Mouse (Mus musculus): Measurements from ENCODE around the gene Slc9b1. TPM values are rescaled to one million over a fixed set of nuclear protein-coding genes. Genes with fewer than 3 reads are reported as not detected.
A peak's percentile ranks its signal among the peaks of the same experiment; 100 is the strongest.

Gene Slc9b1
- polyA plus RNA-seq, 1 experiment from 2014 or later = 0.23 TPM

GRCm38 (mm10) chr3:135436901-135437616 lies 89.2 kb downstream of the Slc9b1 start:
- Histone ChIP-seq H3K9ac (ENCODE audit: low read depth, low read length) (peak overlapping the region; percentile 61), H3K4me1 (replicated peaks; ENCODE audit: control insufficient read depth, insufficient read depth, low read length) (peaks cover 5% of the 10 kb centered on the region; the same call in 1 of the 2 replicates), H3K27ac (ENCODE audit: low read depth, low read length) (no peak overlapping the region), H3K4me2 (peak overlapping the region; percentile 65), H3K4me3 (ENCODE audit: low read depth, low read length) (peak overlapping the region; percentile 79), H3K9me3 (ENCODE audit: control insufficient read depth, low read length) (no peaks in the 10 kb centered on the region), H3K27me3 (replicated peaks; ENCODE audit: control insufficient read depth, insufficient read depth, low read length) (no peaks in the 10 kb centered on the region), H3K36me3 (ENCODE audit: control insufficient read depth, insufficient read depth, low read length) (no peaks in the 10 kb centered on the region)
- DNase-seq (ENCODE audit: low spot score) (no peak), ATAC-seq (replicated peaks; ENCODE audit: low FRiP score) (no peak)
- 61% methylated on average over 14 of the region's 14 CpGs for WGBS

GRCm38 (mm10) chr3:135437758-135438495 lies 90.1 kb downstream of the Slc9b1 start, which contains the start of gene Ube2d3:
Ube2d3 (plus strand) TSS chr3:135438149.
- Histone ChIP-seq H3K4me3 (ENCODE audit: low read depth, low read length) (peak within 1 kb of the TSS; percentile 79), H3K4me2 (peak within 1 kb of the TSS; percentile 65), H3K27me3 (replicated peaks; ENCODE audit: control insufficient read depth, insufficient read depth, low read length) (no peaks in the 10 kb centered on the region), H3K4me1 (replicated peaks; ENCODE audit: control insufficient read depth, insufficient read depth, low read length) (peaks cover 8% of the 10 kb centered on the region; the same call in 1 of the 2 replicates), H3K9me3 (ENCODE audit: control insufficient read depth, low read length) (no peaks in the 10 kb centered on the region), H3K36me3 (ENCODE audit: control insufficient read depth, insufficient read depth, low read length) (peaks cover 1% of the 10 kb centered on the region; the same call in 1 of the 2 replicates), H3K27ac (ENCODE audit: low read depth, low read length) (peak within 1 kb of the TSS; percentile 99), H3K9ac (ENCODE audit: low read depth, low read length) (peak within 1 kb of the TSS; percentile 93)
- ATAC-seq (replicated peaks; ENCODE audit: low FRiP score) = peak; percentile 89
- under 1% methylated on average over 56 of the region's 56 CpGs for WGBS
- peak; percentile 99 for DNase-seq (ENCODE audit: low spot score)

- Histone ChIP-seq H3K27me3 (replicated peaks; ENCODE audit: control insufficient read depth, insufficient read depth, low read length) (no peaks in the 10 kb centered on the region), H3K27ac (ENCODE audit: low read depth, low read length) (peak overlapping the region; percentile 99), H3K9me3 (ENCODE audit: control insufficient read depth, low read length) (no peaks in the 10 kb centered on the region), H3K36me3 (ENCODE audit: control insufficient read depth, insufficient read depth, low read length) (peaks cover 6% of the 10 kb centered on the region; the same call in 1 of the 2 replicates), H3K4me1 (replicated peaks; ENCODE audit: control insufficient read depth, insufficient read depth, low read length) (peaks cover 8% of the 10 kb centered on the region; the same call in 1 of the 2 replicates), H3K4me3 (ENCODE audit: low read depth, low read length) (peak overlapping the region; percentile 79), H3K4me2 (peak overlapping the region; percentile 1), H3K9ac (ENCODE audit: low read depth, low read length) (peak overlapping the region; percentile 93)
- ATAC-seq (replicated peaks; ENCODE audit: low FRiP score) (peak; percentile 70), DNase-seq (ENCODE audit: low spot score) (peak; percentile 94)
- WGBS = under 1% methylated on average over 49 of the region's 50 CpGs
Observed at GRCm38 (mm10) chr3:135438531-135438912, 90.7 kb downstream of the Slc9b1 start.

- H3K4me1 ChIP-seq (replicated peaks; ENCODE audit: control insufficient read depth, insufficient read depth, low read length) = peaks cover 8% of the 10 kb centered on the region; the same call in 1 of the 2 replicates
- H3K27ac ChIP-seq (ENCODE audit: low read depth, low read length) = peak overlapping the region; percentile 99
- peaks cover 6% of the 10 kb centered on the region; the same call in 1 of the 2 replicates for H3K36me3 ChIP-seq (ENCODE audit: control insufficient read depth, insufficient read depth, low read length)
- DNase-seq (ENCODE audit: low spot score) (peak; percentile 87), ATAC-seq (replicated peaks; ENCODE audit: low FRiP score) (peak; percentile 73)
- under 1% methylated on average over 74 of the region's 76 CpGs for WGBS
- H3K4me2 ChIP-seq = peak overlapping the region; percentile 92
- peak overlapping the region; percentile 79 for H3K4me3 ChIP-seq (ENCODE audit: low read depth, low read length)
- H3K27me3 ChIP-seq (replicated peaks; ENCODE audit: control insufficient read depth, insufficient read depth, low read length) = no peaks in the 10 kb centered on the region
- no peaks in the 10 kb centered on the region for H3K9me3 ChIP-seq (ENCODE audit: control insufficient read depth, low read length)
- peak overlapping the region; percentile 93 for H3K9ac ChIP-seq (ENCODE audit: low read depth, low read length)
Observed at GRCm38 (mm10) chr3:135438913-135439531, 91.2 kb downstream of the Slc9b1 start.

GRCm38 (mm10) chr3:135439651-135440050 lies 91.8 kb downstream of the Slc9b1 start:
- H3K4me2 ChIP-seq = peak overlapping the region; percentile 92
- WGBS = 2% methylated on average over 15 of the region's 15 CpGs

GRCm38 (mm10) chr3:135440221-135440620 lies 92.4 kb downstream of the Slc9b1 start:
- peaks cover 6% of the 10 kb centered on the region; the same call in 1 of the 2 replicates for H3K36me3 ChIP-seq (ENCODE audit: control insufficient read depth, insufficient read depth, low read length)
- WGBS = 17% methylated on average over 7 of the region's 7 CpGs
- DNase-seq (ENCODE audit: low spot score) (peak; percentile 47), ATAC-seq (replicated peaks; ENCODE audit: low FRiP score) (no peak)
- H3K9me3 ChIP-seq (ENCODE audit: control insufficient read depth, low read length) = no peaks in the 10 kb centered on the region
- H3K27me3 ChIP-seq (replicated peaks; ENCODE audit: control insufficient read depth, insufficient read depth, low read length) = no peaks in the 10 kb centered on the region
- peak overlapping the region; percentile 79 for H3K4me3 ChIP-seq (ENCODE audit: low read depth, low read length)
- peak overlapping the region; percentile 92 for H3K4me2 ChIP-seq
- peaks cover 8% of the 10 kb centered on the region; the same call in 1 of the 2 replicates for H3K4me1 ChIP-seq (replicated peaks; ENCODE audit: control insufficient read depth, insufficient read depth, low read length)
- peak overlapping the region; percentile 93 for H3K9ac ChIP-seq (ENCODE audit: low read depth, low read length)
- 0 out of 2 replicates have a peak overlapping the region, but pooled peaks have one; percentile 99 for H3K27ac ChIP-seq (ENCODE audit: low read depth, low read length)

More at GRCm38 (mm10) chr3:135439651-135440050, 91.8 kb downstream of the Slc9b1 start:
- peak overlapping the region; percentile 99 for H3K27ac ChIP-seq (ENCODE audit: low read depth, low read length)
- peaks cover 6% of the 10 kb centered on the region; the same call in 1 of the 2 replicates for H3K36me3 ChIP-seq (ENCODE audit: control insufficient read depth, insufficient read depth, low read length)
- peaks cover 8% of the 10 kb centered on the region; the same call in 1 of the 2 replicates for H3K4me1 ChIP-seq (replicated peaks; ENCODE audit: control insufficient read depth, insufficient read depth, low read length)
- peak overlapping the region; percentile 93 for H3K9ac ChIP-seq (ENCODE audit: low read depth, low read length)
- no peak for DNase-seq (ENCODE audit: low spot score)
- peak overlapping the region; percentile 79 for H3K4me3 ChIP-seq (ENCODE audit: low read depth, low read length)
- no peaks in the 10 kb centered on the region for H3K9me3 ChIP-seq (ENCODE audit: control insufficient read depth, low read length)
- H3K27me3 ChIP-seq (replicated peaks; ENCODE audit: control insufficient read depth, insufficient read depth, low read length) = no peaks in the 10 kb centered on the region
- ATAC-seq (replicated peaks; ENCODE audit: low FRiP score) = no peak

- no peaks in the 10 kb centered on the region for H3K9me3 ChIP-seq (ENCODE audit: control insufficient read depth, low read length)
- 45% methylated on average over 10 of the region's 10 CpGs for WGBS
- H3K4me3 ChIP-seq (ENCODE audit: low read depth, low read length) = peak overlapping the region; percentile 79
- peak overlapping the region; percentile 92 for H3K4me2 ChIP-seq
- peaks cover 8% of the 10 kb centered on the region; the same call in 1 of the 2 replicates for H3K4me1 ChIP-seq (replicated peaks; ENCODE audit: control insufficient read depth, insufficient read depth, low read length)
- H3K36me3 ChIP-seq (ENCODE audit: control insufficient read depth, insufficient read depth, low read length) = peaks cover 6% of the 10 kb centered on the region; the same call in 1 of the 2 replicates
- ATAC-seq (replicated peaks; ENCODE audit: low FRiP score) (no peak), DNase-seq (ENCODE audit: low spot score) (no peak)
- H3K9ac ChIP-seq (ENCODE audit: low read depth, low read length) = peak overlapping the region; percentile 93
- H3K27me3 ChIP-seq (replicated peaks; ENCODE audit: control insufficient read depth, insufficient read depth, low read length) = no peaks in the 10 kb centered on the region
- no peak overlapping the region for H3K27ac ChIP-seq (ENCODE audit: low read depth, low read length)
Observed at GRCm38 (mm10) chr3:135440621-135441020, 92.8 kb downstream of the Slc9b1 start.

- no peak overlapping the region for H3K4me3 ChIP-seq (ENCODE audit: low read depth, low read length)
- no peak overlapping the region for H3K9ac ChIP-seq (ENCODE audit: low read depth, low read length)
- no peaks in the 10 kb centered on the region for H3K27me3 ChIP-seq (replicated peaks; ENCODE audit: control insufficient read depth, insufficient read depth, low read length)
- H3K27ac ChIP-seq (ENCODE audit: low read depth, low read length) = no peak overlapping the region
- H3K36me3 ChIP-seq (ENCODE audit: control insufficient read depth, insufficient read depth, low read length) = peaks cover 6% of the 10 kb centered on the region; the same call in 1 of the 2 replicates
- no peaks in the 10 kb centered on the region for H3K9me3 ChIP-seq (ENCODE audit: control insufficient read depth, low read length)
- peaks cover 8% of the 10 kb centered on the region; the same call in 1 of the 2 replicates for H3K4me1 ChIP-seq (replicated peaks; ENCODE audit: control insufficient read depth, insufficient read depth, low read length)
- H3K4me2 ChIP-seq = no peak overlapping the region
- no peak for DNase-seq (ENCODE audit: low spot score)
- no peak for ATAC-seq (replicated peaks; ENCODE audit: low FRiP score)
Observed at GRCm38 (mm10) chr3:135444930-135445329, 97.1 kb downstream of the Slc9b1 start.
